Mouse (Mus musculus): ENCODE measurements at regions not wholly inside any gene's neighbourhood (a gene's known extent, or its start where the extent isn't known, plus 50 kb on each side); places are given as distances from the start of the nearest gene placed in this dataset.
A peak's percentile ranks its signal among the peaks of the same experiment; 100 is the strongest.

DNA sequence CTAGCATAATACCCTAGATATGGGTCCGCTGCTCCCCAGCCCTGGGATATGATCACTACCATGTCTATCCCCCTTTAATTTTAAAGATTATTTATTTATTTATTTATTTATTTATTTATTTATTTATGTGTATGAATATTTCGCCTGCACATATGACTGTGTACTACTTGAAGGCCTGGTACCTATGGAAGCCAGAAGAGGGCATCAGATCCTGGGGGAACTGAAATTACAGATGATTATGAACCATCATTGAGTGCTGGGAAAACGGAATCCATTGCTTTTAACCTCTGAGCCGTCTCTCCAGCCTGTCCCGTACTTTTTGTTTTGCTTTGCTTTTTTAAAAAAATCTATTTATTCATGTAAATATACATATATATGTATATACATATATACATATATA is 70.0 kb upstream of the Dlx2 start:
- no peaks in the 10 kb centered on the region for H3K27me3 ChIP-seq (ENCODE audit: insufficient read depth, low read length)
- no peak overlapping the region for H3K4me3 ChIP-seq (replicated peaks; ENCODE audit: low read length)
- TF ChIP-seq CTCF (conservative IDR thresholded peaks at IDR 0.05; ENCODE audit: low read length): no peak
- TF ChIP-seq NANOG (IDR thresholded peaks at IDR 0.05; ENCODE audit: borderline replicate concordance, low read length): no peak
- no peak for TF ChIP-seq POU5F1 (IDR thresholded peaks at IDR 0.05; ENCODE audit: borderline replicate concordance, low read length)
- no peaks in the 10 kb centered on the region for H3K36me3 ChIP-seq (ENCODE audit: insufficient read depth, low read length)
- no peaks in the 10 kb centered on the region for H3K9me3 ChIP-seq (ENCODE audit: low read length)
- H3K4me1 ChIP-seq (replicated peaks; ENCODE audit: low read depth, low read length): peaks cover 8% of the 10 kb centered on the region

DNA sequence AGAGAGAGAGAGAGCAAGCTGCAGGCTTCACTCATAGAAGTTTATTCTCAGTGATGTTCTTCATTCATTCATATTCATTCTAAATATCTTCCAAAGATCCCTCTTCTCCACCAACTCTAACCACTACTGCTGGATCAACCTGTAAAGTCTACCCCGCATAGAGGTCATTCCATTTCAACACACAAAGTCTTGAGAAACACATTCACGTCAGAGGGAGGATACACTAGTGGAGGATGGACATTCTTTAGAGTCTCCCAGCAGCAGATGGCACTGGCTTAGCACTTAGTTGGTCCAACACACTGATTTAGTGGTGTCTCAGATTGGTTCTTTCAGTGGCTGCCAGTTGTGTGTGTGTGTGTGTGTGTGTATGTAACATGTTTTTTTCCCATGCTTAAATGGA is 74.9 kb upstream of the Dlx2 start:
- Histone ChIP-seq H3K36me3 (ENCODE audit: insufficient read depth, low read length) (no peaks in the 10 kb centered on the region), H3K4me3 (replicated peaks; ENCODE audit: low read length) (no peak overlapping the region), H3K9me3 (ENCODE audit: low read length) (no peaks in the 10 kb centered on the region), H3K27me3 (ENCODE audit: insufficient read depth, low read length) (peaks cover 3% of the 10 kb centered on the region; the same call in 1 of the 2 replicates), H3K4me1 (replicated peaks; ENCODE audit: low read depth, low read length) (peaks cover 42% of the 10 kb centered on the region)
- TF ChIP-seq CTCF (conservative IDR thresholded peaks at IDR 0.05; ENCODE audit: low read length) (no peak), NANOG (IDR thresholded peaks at IDR 0.05; ENCODE audit: borderline replicate concordance, low read length) (no peak), POU5F1 (IDR thresholded peaks at IDR 0.05; ENCODE audit: borderline replicate concordance, low read length) (no peak)

DNA sequence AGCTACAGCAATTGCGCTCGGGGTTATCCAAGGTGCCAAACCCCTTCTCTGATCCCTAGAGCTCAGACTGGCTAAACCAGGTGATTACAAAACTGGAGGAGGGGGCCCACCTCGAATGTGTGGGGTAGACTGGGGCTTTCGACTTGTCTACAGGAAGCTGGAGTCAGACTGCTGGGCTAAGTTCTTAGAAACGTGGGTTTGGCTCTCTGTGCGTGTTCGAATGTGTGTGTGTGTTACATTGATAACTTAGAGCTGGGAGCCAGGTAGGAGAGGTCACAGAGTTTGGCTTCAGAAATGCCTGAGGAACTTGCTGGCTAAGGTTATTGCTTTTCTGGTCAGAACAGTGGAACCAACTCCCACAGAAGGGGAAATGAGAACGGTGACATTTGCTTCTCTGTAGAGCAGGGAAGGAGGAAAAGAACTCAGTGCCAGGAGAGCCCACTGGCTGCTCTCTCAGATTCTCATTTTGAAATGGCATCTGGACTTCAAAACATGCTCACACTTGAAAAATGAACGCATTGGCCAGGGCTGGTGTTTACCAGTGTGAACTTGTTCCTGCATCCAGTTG is 76.1 kb upstream of the Dlx2 start:
- TF ChIP-seq CTCF (conservative IDR thresholded peaks at IDR 0.05; ENCODE audit: low read length): no peak
- no peak for TF ChIP-seq POU5F1 (IDR thresholded peaks at IDR 0.05; ENCODE audit: borderline replicate concordance, low read length)
- no peak for TF ChIP-seq NANOG (IDR thresholded peaks at IDR 0.05; ENCODE audit: borderline replicate concordance, low read length)
- peaks cover 54% of the 10 kb centered on the region for H3K4me1 ChIP-seq (replicated peaks; ENCODE audit: low read depth, low read length)
- no peaks in the 10 kb centered on the region for H3K36me3 ChIP-seq (ENCODE audit: insufficient read depth, low read length)
- peaks cover 3% of the 10 kb centered on the region; the same call in 1 of the 2 replicates for H3K27me3 ChIP-seq (ENCODE audit: insufficient read depth, low read length)
- H3K4me3 ChIP-seq (replicated peaks; ENCODE audit: low read length): no peak overlapping the region
- no peaks in the 10 kb centered on the region for H3K9me3 ChIP-seq (ENCODE audit: low read length)

DNA sequence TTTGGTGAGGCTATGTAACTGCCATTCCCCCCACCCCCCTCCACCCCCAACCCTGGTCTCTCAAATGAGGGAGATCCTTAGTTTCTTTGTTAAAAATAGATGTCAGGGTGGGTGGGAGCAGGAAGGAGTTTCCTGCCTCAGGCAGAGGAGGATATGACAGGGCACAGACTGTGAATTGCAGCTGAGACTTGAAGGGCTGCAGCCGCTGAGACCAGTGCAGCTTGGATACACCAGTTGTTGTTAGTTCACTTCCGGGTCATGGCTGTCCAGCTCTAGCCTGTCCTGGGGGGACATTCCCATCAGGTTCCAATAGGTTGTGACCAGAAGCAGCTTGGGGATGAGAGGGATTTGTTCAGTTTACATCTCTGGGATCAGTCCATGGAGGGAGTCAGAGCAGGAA is 76.6 kb upstream of the Dlx2 start:
- Histone ChIP-seq H3K36me3 (ENCODE audit: insufficient read depth, low read length) (no peaks in the 10 kb centered on the region), H3K9me3 (ENCODE audit: low read length) (no peaks in the 10 kb centered on the region), H3K4me1 (replicated peaks; ENCODE audit: low read depth, low read length) (peaks cover 58% of the 10 kb centered on the region), H3K4me3 (replicated peaks; ENCODE audit: low read length) (no peak overlapping the region), H3K27me3 (ENCODE audit: insufficient read depth, low read length) (peaks cover 3% of the 10 kb centered on the region; the same call in 1 of the 2 replicates)
- no peak for TF ChIP-seq POU5F1 (IDR thresholded peaks at IDR 0.05; ENCODE audit: borderline replicate concordance, low read length)
- no peak for TF ChIP-seq CTCF (conservative IDR thresholded peaks at IDR 0.05; ENCODE audit: low read length)
- TF ChIP-seq NANOG (IDR thresholded peaks at IDR 0.05; ENCODE audit: borderline replicate concordance, low read length): no peak

DNA sequence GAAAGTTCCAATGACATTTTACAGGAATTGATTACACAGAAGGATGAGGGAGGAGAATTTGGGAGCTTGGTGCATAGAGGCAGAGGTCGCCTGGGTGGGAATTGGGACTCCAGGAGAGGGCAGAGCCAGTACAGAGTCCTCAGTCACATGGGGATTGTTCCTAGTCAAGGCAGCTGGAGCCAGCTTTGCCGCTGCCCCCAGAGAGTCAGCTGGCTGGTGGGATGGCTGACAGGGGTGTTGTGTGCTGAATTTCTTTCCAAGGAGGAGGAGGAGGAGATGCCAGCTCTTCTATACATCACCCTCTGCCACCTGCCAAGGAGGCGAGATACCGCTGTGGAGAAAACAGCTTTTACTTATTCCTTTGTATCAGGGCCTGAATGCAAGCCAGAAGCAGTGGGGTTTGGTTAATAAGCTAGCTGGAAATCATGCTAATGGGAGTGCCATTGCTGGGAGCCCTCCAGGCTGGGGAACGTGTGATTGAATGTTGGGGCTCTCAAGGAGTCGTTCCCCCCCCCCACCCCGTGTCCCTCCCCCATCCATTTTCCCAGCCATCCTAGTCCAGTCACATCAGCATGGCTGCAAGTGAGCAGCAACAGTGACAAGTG is 78.8 kb upstream of the Dlx2 start:
- Histone ChIP-seq H3K36me3 (ENCODE audit: insufficient read depth, low read length) (no peaks in the 10 kb centered on the region), H3K4me1 (replicated peaks; ENCODE audit: low read depth, low read length) (peaks cover 79% of the 10 kb centered on the region), H3K4me3 (replicated peaks; ENCODE audit: low read length) (no peak overlapping the region), H3K27me3 (ENCODE audit: insufficient read depth, low read length) (peaks cover 3% of the 10 kb centered on the region; the same call in 1 of the 2 replicates), H3K9me3 (ENCODE audit: low read length) (no peaks in the 10 kb centered on the region)
- TF ChIP-seq POU5F1 (IDR thresholded peaks at IDR 0.05; ENCODE audit: borderline replicate concordance, low read length): no peak
- TF ChIP-seq CTCF (conservative IDR thresholded peaks at IDR 0.05; ENCODE audit: low read length): no peak
- no peak for TF ChIP-seq NANOG (IDR thresholded peaks at IDR 0.05; ENCODE audit: borderline replicate concordance, low read length)

DNA sequence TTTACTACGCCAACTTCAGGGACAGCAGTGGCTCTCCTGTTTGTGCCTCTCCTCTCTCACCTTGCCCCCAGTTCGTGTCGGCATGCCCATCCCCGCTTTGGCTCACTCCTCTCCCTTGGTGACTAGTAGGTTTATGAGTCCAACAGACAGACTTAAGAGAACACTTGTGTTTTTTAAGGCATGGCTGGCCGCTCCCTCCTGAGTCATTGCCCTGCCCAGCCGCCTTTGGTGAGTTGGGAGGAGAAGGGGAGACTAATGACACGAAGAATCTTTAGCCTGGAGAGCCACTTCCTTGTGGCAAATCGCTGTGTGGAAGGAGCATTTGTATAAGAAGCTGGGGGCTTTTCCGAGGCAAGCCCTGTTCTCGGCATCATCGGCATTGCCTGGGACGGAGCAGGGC is 79.8 kb upstream of the Dlx2 start:
- no peaks in the 10 kb centered on the region for H3K9me3 ChIP-seq (ENCODE audit: low read length)
- H3K4me3 ChIP-seq (replicated peaks; ENCODE audit: low read length): 0 out of 2 replicates have a peak overlapping the region, but pooled peaks have one; percentile 17
- H3K27me3 ChIP-seq (ENCODE audit: insufficient read depth, low read length): peaks cover 3% of the 10 kb centered on the region; the same call in 1 of the 2 replicates
- H3K4me1 ChIP-seq (replicated peaks; ENCODE audit: low read depth, low read length): peaks cover 88% of the 10 kb centered on the region
- TF ChIP-seq NANOG (IDR thresholded peaks at IDR 0.05; ENCODE audit: borderline replicate concordance, low read length) (no peak), CTCF (conservative IDR thresholded peaks at IDR 0.05; ENCODE audit: low read length) (no peak), POU5F1 (IDR thresholded peaks at IDR 0.05; ENCODE audit: borderline replicate concordance, low read length) (no peak)
- H3K36me3 ChIP-seq (ENCODE audit: insufficient read depth, low read length): no peaks in the 10 kb centered on the region

DNA sequence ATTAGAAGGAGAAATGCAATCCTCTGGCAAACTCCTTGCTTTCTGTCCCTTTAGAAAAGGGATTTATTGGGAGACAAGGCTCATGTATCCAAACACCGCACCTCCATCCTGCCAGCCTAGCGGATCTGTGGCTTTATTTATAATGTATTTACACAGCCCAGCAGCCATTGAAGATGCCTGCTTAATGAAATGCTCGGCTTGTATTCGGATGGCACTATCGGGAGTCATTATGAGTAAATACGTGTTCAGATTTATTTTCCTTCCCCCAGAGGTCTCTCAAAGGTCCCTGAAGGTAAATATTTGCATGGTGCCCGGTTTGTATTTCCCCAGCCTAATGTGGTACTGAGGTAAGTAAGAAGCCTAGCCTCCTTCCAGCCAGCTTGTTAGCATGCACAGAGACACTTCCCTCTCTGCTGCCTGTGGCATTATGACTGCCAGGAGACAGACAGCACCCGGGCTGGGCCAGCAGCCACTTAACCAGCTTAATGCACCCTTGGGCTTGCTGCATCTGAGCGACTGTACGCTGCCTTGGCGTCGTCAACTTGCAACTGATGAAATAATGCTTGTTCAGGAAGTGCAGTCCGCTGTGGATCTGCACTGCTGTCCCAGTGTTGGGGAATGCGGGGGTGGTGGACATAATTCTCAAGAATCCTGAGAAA is 80.7 kb upstream of the Dlx2 start:
- H3K9me3 ChIP-seq (ENCODE audit: low read length): no peaks in the 10 kb centered on the region
- H3K4me1 ChIP-seq (replicated peaks; ENCODE audit: low read depth, low read length): peaks cover 84% of the 10 kb centered on the region
- no peak overlapping the region for H3K4me3 ChIP-seq (replicated peaks; ENCODE audit: low read length)
- TF ChIP-seq NANOG (IDR thresholded peaks at IDR 0.05; ENCODE audit: borderline replicate concordance, low read length) (no peak), POU5F1 (IDR thresholded peaks at IDR 0.05; ENCODE audit: borderline replicate concordance, low read length) (no peak), CTCF (conservative IDR thresholded peaks at IDR 0.05; ENCODE audit: low read length) (no peak)
- H3K27me3 ChIP-seq (ENCODE audit: insufficient read depth, low read length): peaks cover 3% of the 10 kb centered on the region; the same call in 1 of the 2 replicates
- no peaks in the 10 kb centered on the region for H3K36me3 ChIP-seq (ENCODE audit: insufficient read depth, low read length)

DNA sequence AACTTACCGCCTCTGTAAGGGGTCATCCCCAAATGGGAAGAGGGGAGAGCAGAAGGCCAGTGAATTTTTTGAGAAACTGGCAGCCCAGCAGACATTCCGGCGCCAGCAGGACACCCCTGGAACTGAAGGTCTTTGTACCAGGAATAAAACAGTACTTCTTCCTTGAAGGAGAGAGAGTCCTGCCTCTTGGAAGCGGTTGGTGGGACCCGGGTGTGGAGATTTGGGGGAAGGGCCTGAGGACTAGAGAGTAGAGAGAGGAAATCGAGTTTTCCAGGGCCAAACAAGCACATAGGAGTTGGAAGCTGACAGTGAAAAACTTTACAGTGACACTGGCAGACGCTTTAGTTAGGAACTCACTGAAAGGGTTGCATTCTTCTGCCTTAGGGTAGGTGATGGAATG is 82.3 kb upstream of the Dlx2 start:
- TF ChIP-seq CTCF (conservative IDR thresholded peaks at IDR 0.05; ENCODE audit: low read length): no peak
- TF ChIP-seq POU5F1 (IDR thresholded peaks at IDR 0.05; ENCODE audit: borderline replicate concordance, low read length): no peak
- TF ChIP-seq NANOG (IDR thresholded peaks at IDR 0.05; ENCODE audit: borderline replicate concordance, low read length): no peak
- Histone ChIP-seq H3K27me3 (ENCODE audit: insufficient read depth, low read length) (peaks cover 3% of the 10 kb centered on the region; the same call in 1 of the 2 replicates), H3K9me3 (ENCODE audit: low read length) (no peaks in the 10 kb centered on the region), H3K4me3 (replicated peaks; ENCODE audit: low read length) (peak overlapping the region; percentile 74), H3K4me1 (replicated peaks; ENCODE audit: low read depth, low read length) (peaks cover 72% of the 10 kb centered on the region), H3K36me3 (ENCODE audit: insufficient read depth, low read length) (no peaks in the 10 kb centered on the region)
